Mouse (Mus musculus) neutrophil, adult 5-6 weeks (primary cell): ENCODE results near the gene Gabbr2. TPM values are rescaled to one million over a fixed set of nuclear protein-coding genes. Genes with fewer than 3 reads are reported as not detected.

Experiments
- ATAC-seq: fragments of 151-379, 151-347 bp; 2 replicates; pipeline ENCODE4 v1.8.0; 2017; ENCODE audit warnings: mild to moderate bottlenecking, moderate TSS enrichment; ENCODE audit not compliant: insufficient number of reproducible peaks, poor library complexity, low FRiP score, severe bottlenecking; ENCODE audit errors: extremely low read depth
- total RNA-seq: library from RNA; stranded (forward); fragments of 200-1000 nt; gene quantifications from 2 replicates; pipeline ENCODE4 v1.2.3, GENCODE M21; 2017

Gabbr2 gene
- total RNA-seq, 1 experiment from 2014 or later, result not detected

GRCm38 (mm10) chr4:46934291-46934690 lies 57.4 kb downstream of the Gabbr2 start:
- ATAC-seq, result no peak

GRCm38 (mm10) chr4:46933590-46933989 lies 58.1 kb downstream of the Gabbr2 start:
- ATAC-seq, result no peak

- ATAC-seq, result no peak
Observed at GRCm38 (mm10) chr4:46931706-46932397, 59.8 kb downstream of the Gabbr2 start.

GRCm38 (mm10) chr4:46928112-46928511 lies 63.6 kb downstream of the Gabbr2 start:
- ATAC-seq, result no peak

GRCm38 (mm10) chr4:46919144-46919543 lies 72.5 kb downstream of the Gabbr2 start:
- ATAC-seq, result no peak

- ATAC-seq, result no peak
Observed at GRCm38 (mm10) chr4:46916786-46917185, 74.9 kb downstream of the Gabbr2 start.

GRCm38 (mm10) chr4:46915934-46916333 lies 75.7 kb downstream of the Gabbr2 start:
- no peak for ATAC-seq

- ATAC-seq, result no peak
Observed at GRCm38 (mm10) chr4:46915476-46915875, 76.2 kb downstream of the Gabbr2 start.

GRCm38 (mm10) chr4:46914606-46915005 lies 77.1 kb downstream of the Gabbr2 start:
- ATAC-seq, result no peak

GRCm38 (mm10) chr4:46906036-46906691 lies 85.5 kb downstream of the Gabbr2 start:
- ATAC-seq, result no peak

- no peak for ATAC-seq
Observed at GRCm38 (mm10) chr4:46905152-46905551, 86.5 kb downstream of the Gabbr2 start.

- no peak for ATAC-seq
Observed at GRCm38 (mm10) chr4:46904129-46904528, 87.5 kb downstream of the Gabbr2 start.

- ATAC-seq, result no peak
Observed at GRCm38 (mm10) chr4:46898546-46898945, 93.1 kb downstream of the Gabbr2 start.

GRCm38 (mm10) chr4:46897634-46898399 lies 93.9 kb downstream of the Gabbr2 start:
- ATAC-seq, result no peak

- ATAC-seq, result no peak
Observed at GRCm38 (mm10) chr4:46894144-46894543, 97.5 kb downstream of the Gabbr2 start.

- ATAC-seq, result no peak
Observed at GRCm38 (mm10) chr4:46889175-46889574, 102.5 kb downstream of the Gabbr2 start.

- ATAC-seq, result no peak
Observed at GRCm38 (mm10) chr4:46885627-46886383, 105.9 kb downstream of the Gabbr2 start.

GRCm38 (mm10) chr4:46884132-46884531 lies 107.5 kb downstream of the Gabbr2 start:
- ATAC-seq, result no peak

- ATAC-seq, result no peak
Observed at GRCm38 (mm10) chr4:46883546-46883945, 108.1 kb downstream of the Gabbr2 start.
